Mouse (Mus musculus) liver, postnatal 0 days (tissue): ENCODE measurements around the gene Esf1. TPM values are rescaled to one million over a fixed set of nuclear protein-coding genes. Genes with fewer than 3 reads are reported as not detected.
"Not testable (repeated sequence)": the region's sequence is repeated elsewhere in the genome, so short reads cannot be mapped to it uniquely, and the experiment has no call there.

ENCODE experiments used
- ATAC-seq: fragments of 200-750 bp; cut with Nextera tagmentation; 2 replicates; pipeline ENCODE4 v1.8.0; 2017; ENCODE audit warnings: mild to moderate bottlenecking, moderate library complexity
- DNase-seq: peaks from one replicate; pipeline ENCODE4 v3.0.0-alpha.2; 2016
- H3K27ac ChIP-seq: fragments of 300-500 bp; sonication (generic); 2 replicates; pipeline ENCODE4 v1.5.1; 2014; ENCODE audit warnings: antibody characterized with exemption, moderate library complexity, mild to moderate bottlenecking, low read depth
- H3K27me3 ChIP-seq: fragments of 300-500 bp; sonication (generic); 2 replicates; pipeline ENCODE4 v1.6.1; 2014; ENCODE audit warnings: low read length, control low read depth, mixed read lengths; ENCODE audit not compliant: insufficient read depth
- H3K36me3 ChIP-seq: fragments of 300-500 bp; sonication (generic); replicated peaks from 2 replicates; pipeline ENCODE4 v1.6.1; 2014; ENCODE audit warnings: mild to moderate bottlenecking, control low read depth, low read length, moderate library complexity, mixed read lengths; ENCODE audit not compliant: insufficient read depth
- H3K4me1 ChIP-seq: fragments of 300-500 bp; sonication (generic); 2 replicates; pipeline ENCODE4 v1.6.1; 2014; ENCODE audit warnings: antibody characterized with exemption, mild to moderate bottlenecking, control low read depth; ENCODE audit not compliant: insufficient read depth
- H3K4me2 ChIP-seq: fragments of 300-500 bp; sonication (generic); 2 replicates; pipeline ENCODE4 v1.6.1; 2014; ENCODE audit warnings: low read depth, mild to moderate bottlenecking, low read length, moderate library complexity, mixed read lengths
- H3K4me3 ChIP-seq: fragments of 300-500 bp; sonication (generic); 2 replicates; pipeline ENCODE4 v1.5.1; 2014; ENCODE audit warnings: low read depth, low read length
- H3K9ac ChIP-seq: fragments of 300-500 bp; sonication (generic); replicated peaks from 2 replicates; pipeline ENCODE4 v1.6.1; 2014; ENCODE audit warnings: mild to moderate bottlenecking, moderate library complexity
- H3K9me3 ChIP-seq: fragments of 300-500 bp; sonication (generic); 2 replicates; pipeline ENCODE4 v1.6.1; 2016; ENCODE audit warnings: mild to moderate bottlenecking, control low read depth, low read length, mixed read lengths
- CTCF ChIP-seq: sonication (generic); IDR thresholded peaks from 2 replicates; pipeline ENCODE4 v1.5.1; 2016; ENCODE audit warnings: antibody characterized with exemption, low read depth
- EP300 ChIP-seq: IDR thresholded peaks from 2 replicates; pipeline ENCODE4 v1.6.1; 2016; ENCODE audit warnings: antibody characterized with exemption, low read depth, mild to moderate bottlenecking
- WGBS: fragments of 180-500 bp; shearing (Covaris S2); extraction: QIAGEN DNeasy Blood & Tissue Kit; methylation state at CpG from one replicate; pipeline ENCODE4 v1.1.7; 2014; ENCODE audit not compliant: insufficient replicate concordance; 5-methylcytosine and 5-hydroxymethylcytosine counted together
- polyA plus RNA-seq: library from polyadenylated mRNA; unstranded; fragments of >200 nt; fragmentation: Nextera tagmentation; extraction: Ambion mirVana; gene quantifications from 2 replicates; pipeline ENCODE4 v1.2.1, GENCODE M21; 2015

The Esf1 gene
- polyA plus RNA-seq, 1 experiment from 2014 or later = 9.0 TPM

DNA sequence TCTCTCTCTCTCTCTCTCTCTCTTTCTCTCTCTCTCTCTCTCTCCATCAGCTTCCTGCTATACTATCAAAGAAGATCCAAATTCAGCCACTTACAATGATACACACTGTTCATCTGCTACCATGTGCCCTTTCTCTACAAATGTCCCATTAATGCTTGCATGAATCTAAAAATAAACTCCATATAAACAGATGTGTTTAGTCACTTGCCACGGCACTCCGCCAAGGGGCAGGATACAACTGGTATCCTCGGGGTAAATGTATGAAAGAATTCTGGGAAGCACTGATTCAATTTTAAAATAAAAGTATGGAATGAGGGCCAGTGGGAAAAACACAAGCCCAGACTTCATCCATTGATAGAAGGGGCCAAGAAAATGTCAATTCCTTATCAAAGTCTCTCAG lies 70.4 kb downstream of the Esf1 start:
- DNase-seq (no peak), ATAC-seq (no peak)
- no peaks in the 10 kb centered on the region for H3K9me3 ChIP-seq
- H3K27me3 ChIP-seq = no peaks in the 10 kb centered on the region
- H3K36me3 ChIP-seq = no peaks in the 10 kb centered on the region
- 72% methylated on average over 3 of the region's 3 CpGs for WGBS
- H3K27ac ChIP-seq = no peak overlapping the region
- H3K4me1 ChIP-seq = no peaks in the 10 kb centered on the region; the same call in 1 of the 2 replicates
- no peak overlapping the region for H3K4me3 ChIP-seq
- H3K9ac ChIP-seq = no peak overlapping the region
- TF ChIP-seq CTCF = no peak
- no peak for TF ChIP-seq EP300
- H3K4me2 ChIP-seq = no peak overlapping the region

DNA sequence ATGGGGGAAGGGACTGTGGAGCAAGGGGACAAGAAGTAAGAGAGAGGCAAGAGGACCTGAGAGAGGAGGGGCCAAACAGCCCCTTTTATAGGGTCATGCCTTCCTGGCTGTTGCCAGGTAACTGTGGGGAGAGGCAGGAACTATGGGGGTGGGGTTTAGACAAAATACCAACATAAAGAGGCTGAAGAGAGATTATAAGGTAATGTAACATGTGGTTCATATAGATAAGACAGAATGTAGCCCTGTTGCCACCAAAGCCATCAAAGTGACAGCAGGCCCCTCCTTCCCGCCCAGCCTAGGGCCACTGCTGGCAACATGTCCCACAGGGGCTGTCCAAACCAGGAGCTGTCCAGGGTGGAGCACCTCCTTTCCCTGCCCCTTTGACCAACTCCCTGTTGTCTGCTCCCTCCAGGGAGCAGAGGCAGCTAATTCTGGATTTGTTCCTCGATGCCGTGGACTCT lies 73.2 kb downstream of the Esf1 start:
- ATAC-seq (peak; percentile 99), DNase-seq (peak; percentile 68)
- Histone ChIP-seq H3K27me3 (no peaks in the 10 kb centered on the region), H3K4me2 (peak overlapping the region; percentile 32; the same call in 1 of the 2 replicates), H3K27ac (peak overlapping the region; percentile 80), H3K9ac (0 out of 2 replicates have a peak overlapping the region, but pooled peaks have one; percentile 26), H3K4me3 (no peak overlapping the region), H3K36me3 (no peaks in the 10 kb centered on the region), H3K9me3 (no peaks in the 10 kb centered on the region), H3K4me1 (no peaks in the 10 kb centered on the region; the same call in 1 of the 2 replicates)
- 52% methylated on average over 3 of the region's 3 CpGs for WGBS
- TF ChIP-seq CTCF (no peak), EP300 (peak; percentile 94)

GRCm38 (mm10) chr2:140096034-140096433 lies 74.3 kb downstream of the Esf1 start:
- TF ChIP-seq CTCF = no peak
- no peak for TF ChIP-seq EP300
- H3K27ac ChIP-seq = no peak overlapping the region
- ATAC-seq = no peak

GRCm38 (mm10) chr2:140093433-140093832 lies 76.9 kb downstream of the Esf1 start:
- Histone ChIP-seq H3K27ac (no peak overlapping the region), H3K27me3 (no peaks in the 10 kb centered on the region), H3K4me1 (no peaks in the 10 kb centered on the region; the same call in 1 of the 2 replicates), H3K36me3 (no peaks in the 10 kb centered on the region), H3K4me3 (no peak overlapping the region), H3K9ac (no peak overlapping the region), H3K4me2 (no peak overlapping the region), H3K9me3 (no peaks in the 10 kb centered on the region)
- TF ChIP-seq CTCF (no peak), EP300 (no peak)
- no peak for ATAC-seq
- WGBS = 87% methylated on average over 5 of the region's 5 CpGs
- DNase-seq = no peak

More at GRCm38 (mm10) chr2:140096034-140096433, 74.3 kb downstream of the Esf1 start:
- no peaks in the 10 kb centered on the region for H3K27me3 ChIP-seq
- no peak for DNase-seq
- no peak overlapping the region for H3K9ac ChIP-seq
- no peaks in the 10 kb centered on the region for H3K36me3 ChIP-seq
- no peaks in the 10 kb centered on the region; the same call in 1 of the 2 replicates for H3K4me1 ChIP-seq
- H3K4me2 ChIP-seq = no peak overlapping the region
- WGBS = 84% methylated on average over 5 of the region's 5 CpGs
- no peak overlapping the region for H3K4me3 ChIP-seq
- H3K9me3 ChIP-seq = no peaks in the 10 kb centered on the region

DNA sequence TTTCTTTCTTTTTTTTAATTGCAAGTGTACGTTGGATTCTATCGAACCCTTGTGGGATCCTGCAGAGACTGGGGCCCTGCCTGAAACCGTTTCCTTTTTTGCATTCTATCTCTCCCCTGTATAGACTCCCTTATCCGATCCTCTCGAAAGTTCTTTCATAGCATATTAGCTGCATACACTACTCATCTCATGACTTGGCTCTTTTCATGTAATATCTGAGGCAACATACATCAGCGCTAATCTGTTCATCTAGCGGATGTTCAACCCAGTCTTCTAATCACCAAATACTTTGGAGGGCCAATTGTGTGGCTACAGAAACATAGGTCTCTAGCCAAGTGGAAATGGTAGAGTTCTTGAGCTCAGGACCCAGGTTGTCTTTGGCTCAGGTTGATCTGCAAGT lies 86.1 kb downstream of the Esf1 start:
- H3K4me3 ChIP-seq = no peak overlapping the region
- TF ChIP-seq CTCF = no peak
- no peak for TF ChIP-seq EP300
- 75% methylated on average over 7 of the region's 7 CpGs for WGBS

GRCm38 (mm10) chr2:140080747-140081577 lies 89.4 kb downstream of the Esf1 start:
- WGBS = 70% methylated on average over 11 of the region's 11 CpGs
- no peaks in the 10 kb centered on the region for H3K9me3 ChIP-seq
- DNase-seq (no peak), ATAC-seq (peak; percentile 71)
- H3K36me3 ChIP-seq = no peaks in the 10 kb centered on the region
- H3K4me1 ChIP-seq = no peaks in the 10 kb centered on the region
- H3K27ac ChIP-seq = 0 out of 2 replicates have a peak overlapping the region, but pooled peaks have one; percentile 22
- no peak for TF ChIP-seq CTCF
- TF ChIP-seq EP300 = no peak
- no peak overlapping the region for H3K4me2 ChIP-seq
- H3K27me3 ChIP-seq = no peaks in the 10 kb centered on the region
- no peak overlapping the region for H3K4me3 ChIP-seq
- no peak overlapping the region for H3K9ac ChIP-seq

More for the DNA sequence above, 86.1 kb downstream of the Esf1 start:
- Histone ChIP-seq H3K27me3 (no peaks in the 10 kb centered on the region), H3K4me2 (no peak overlapping the region), H3K9me3 (no peaks in the 10 kb centered on the region), H3K9ac (no peak overlapping the region), H3K4me1 (no peaks in the 10 kb centered on the region), H3K27ac (no peak overlapping the region), H3K36me3 (no peaks in the 10 kb centered on the region)
- ATAC-seq = no peak
- no peak for DNase-seq

- not testable (repeated sequence) for H3K9me3 ChIP-seq, H3K36me3 ChIP-seq, H3K4me3 ChIP-seq, H3K4me2 ChIP-seq, H3K27ac ChIP-seq, H3K27me3 ChIP-seq, DNase-seq, H3K9ac ChIP-seq, H3K4me1 ChIP-seq, ATAC-seq
Measured at GRCm38 (mm10) chr2:140079284-140079683, 91.1 kb downstream of the Esf1 start.
